Mouse (Mus musculus): ENCODE results near the gene Fadd.

Gene Fadd

DNA sequence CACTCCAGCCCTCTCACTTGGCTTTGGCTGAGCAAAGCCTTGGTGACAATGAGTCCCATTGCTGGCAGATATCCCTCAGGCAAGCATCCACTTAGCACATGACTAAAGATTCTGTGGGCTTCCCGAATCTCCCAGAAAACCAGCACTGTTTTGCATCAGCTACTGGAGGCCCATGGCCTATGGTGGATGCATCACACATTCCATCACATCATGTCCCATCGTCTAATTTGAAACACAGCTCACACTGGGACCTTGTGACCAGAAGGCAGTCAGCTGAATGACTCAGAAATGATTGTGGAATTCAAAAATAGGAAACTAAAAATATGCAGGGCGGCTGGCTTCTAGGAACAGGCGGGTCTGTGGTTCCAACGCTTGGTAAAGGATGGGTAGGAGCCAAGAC, 4.4 kb downstream of the Fadd start:
- peak; percentile 38 to 52 for DNase-seq (ENCODE audit: low spot score in 2 of 2)

- DNase-seq (ENCODE audit: low spot score in 2 of 2): no peak
Measured at GRCm38 (mm10) chr7:144572234-144572633, 10.0 kb downstream of the Fadd start.

GRCm38 (mm10) chr7:144571598-144571997, 10.7 kb downstream of the Fadd start:
- no peak for DNase-seq (ENCODE audit: low spot score in 2 of 2)

- peak in 1 of 2 experiments; percentile 29 for DNase-seq (ENCODE audit: low spot score in 2 of 2)
Measured at GRCm38 (mm10) chr7:144569428-144569827, 12.8 kb downstream of the Fadd start.

GRCm38 (mm10) chr7:144568091-144568490, 14.2 kb downstream of the Fadd start:
- DNase-seq (ENCODE audit: low spot score in 2 of 2): no peak

DNA sequence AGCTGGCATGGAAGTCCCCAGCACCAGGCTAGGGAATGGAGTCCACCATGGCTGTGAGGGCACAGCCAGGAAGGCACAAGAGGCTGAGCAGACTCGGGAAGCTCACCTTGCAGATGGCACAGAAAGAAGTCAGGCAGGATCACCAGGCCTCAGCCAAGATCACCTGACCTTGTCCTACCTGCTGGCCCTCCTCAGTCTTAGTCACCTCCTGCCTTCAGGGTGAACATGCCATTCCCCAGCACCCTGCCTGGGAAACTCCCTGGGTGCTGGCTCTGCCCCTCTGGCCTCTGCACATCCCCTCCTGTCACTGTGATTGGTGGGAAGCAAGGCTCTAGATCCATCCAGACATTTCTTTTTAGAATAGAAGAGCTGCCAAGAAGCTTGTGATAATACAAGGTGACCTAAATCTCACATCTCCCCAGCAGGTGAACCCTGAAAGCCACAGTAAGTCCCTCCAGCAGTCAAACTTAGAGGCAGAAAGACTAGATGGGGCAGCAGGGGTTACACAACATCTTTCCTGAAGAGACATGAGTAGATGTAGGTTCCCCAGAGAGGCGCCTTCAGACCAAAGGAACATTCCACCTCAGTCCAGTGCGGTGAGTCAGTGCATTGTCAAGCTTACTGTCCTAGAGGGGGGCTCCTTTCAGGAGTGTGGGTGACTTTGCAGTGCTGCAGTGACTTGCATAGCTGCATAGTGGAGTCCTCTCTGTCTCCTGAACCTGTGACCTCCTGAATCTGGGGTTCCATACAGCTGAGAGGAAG, 15.2 kb downstream of the Fadd start:
- DNase-seq (ENCODE audit: low spot score in 2 of 2): no peak

DNA sequence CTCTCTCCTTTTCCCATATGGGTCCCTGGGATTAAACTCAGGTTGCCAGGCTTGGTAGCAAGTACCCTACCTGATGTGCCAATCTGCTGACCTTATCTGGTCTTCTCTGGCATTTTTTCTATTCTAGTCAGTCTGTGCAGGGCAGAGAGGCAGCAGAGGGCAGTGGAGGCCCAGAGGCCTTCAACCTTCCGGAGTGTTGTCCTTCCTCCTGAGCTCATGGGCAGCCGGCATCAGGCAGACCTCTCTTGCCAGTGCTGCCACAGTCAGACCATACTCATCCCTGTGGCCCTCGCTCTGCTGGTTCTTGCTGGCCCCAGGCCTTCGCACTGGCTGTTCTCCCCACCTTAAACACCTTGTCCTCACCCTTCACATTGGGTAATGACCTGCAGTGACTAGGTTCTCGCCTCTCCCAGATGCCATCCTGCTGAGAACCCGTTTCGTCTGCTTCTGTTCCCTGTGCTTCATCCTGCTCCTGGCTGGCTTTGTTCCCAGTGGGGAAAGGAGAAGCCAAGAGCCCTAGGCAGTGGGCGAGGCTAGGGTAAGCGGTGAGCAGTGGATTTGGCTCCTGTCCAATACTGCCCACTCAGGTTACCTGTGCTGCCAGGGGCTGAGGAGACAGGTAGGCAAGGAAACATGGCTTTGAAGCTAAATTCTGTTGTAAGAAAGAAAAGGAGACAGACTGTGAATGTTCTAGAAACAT, 18.7 kb downstream of the Fadd start:
- peak in 1 of 2 experiments; percentile 26 for DNase-seq (ENCODE audit: low spot score in 2 of 2)

GRCm38 (mm10) chr7:144562016-144562415, 20.2 kb downstream of the Fadd start:
- no peak for DNase-seq (ENCODE audit: low spot score in 2 of 2)

- DNase-seq (ENCODE audit: low spot score in 2 of 2): no peak
Measured at GRCm38 (mm10) chr7:144560594-144560993, 21.7 kb downstream of the Fadd start.

GRCm38 (mm10) chr7:144558552-144558951, 23.7 kb downstream of the Fadd start:
- no peak for DNase-seq (ENCODE audit: low spot score in 2 of 2)

- DNase-seq (ENCODE audit: low spot score in 2 of 2): no peak
Measured at GRCm38 (mm10) chr7:144554123-144554472, 28.2 kb downstream of the Fadd start.

DNA sequence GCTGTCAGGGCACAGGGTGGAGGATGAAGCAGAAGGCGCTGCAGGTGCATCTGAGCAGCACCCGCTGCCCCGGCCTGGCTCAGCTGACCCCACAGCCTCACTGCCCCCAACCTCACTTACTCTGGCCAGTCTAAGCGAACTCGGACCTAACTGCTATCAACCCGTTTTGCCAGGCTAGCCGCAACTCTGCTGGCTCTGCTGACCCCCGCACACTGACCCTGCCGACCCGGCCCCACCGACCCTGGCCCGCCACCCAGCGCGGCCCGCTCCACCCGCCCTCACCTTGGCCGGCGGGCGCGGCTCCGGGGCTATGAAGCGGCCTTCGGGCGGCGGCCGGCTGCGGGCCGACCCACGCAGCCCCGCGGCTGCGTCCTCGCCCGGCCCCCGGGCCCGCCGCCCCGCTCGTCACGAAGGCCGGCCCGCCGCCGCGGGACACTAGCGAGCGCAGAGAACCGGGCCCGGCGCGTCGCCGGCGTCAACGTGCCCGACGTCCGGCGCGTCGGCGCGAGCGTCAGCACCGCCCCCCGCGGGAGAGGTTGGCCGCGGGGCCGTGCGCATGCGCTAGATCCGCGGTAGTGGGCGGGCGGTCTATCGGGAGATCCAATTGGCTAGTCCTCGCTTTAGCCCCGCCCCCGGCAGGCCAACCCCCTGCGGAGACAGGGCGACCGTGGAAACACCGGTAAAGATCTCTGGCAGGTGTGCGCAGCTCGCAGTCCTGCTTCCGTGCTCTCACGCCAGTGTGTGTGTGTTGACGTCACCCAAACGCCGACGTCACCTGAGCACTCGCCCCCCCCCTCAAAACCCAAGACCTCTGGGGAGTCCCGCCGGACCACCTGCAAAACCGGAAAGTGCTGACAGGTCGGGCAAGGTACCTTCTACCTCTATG, 28.8 kb downstream of the Fadd start, which contains the start of gene Ppfia1:
TSS of gene Ppfia1 (minus strand) at position 493 of the 886 bp plus-strand sequence.
- DNase-seq (ENCODE audit: low spot score in 2 of 2): peak; percentile 97 to 98

- no peak for DNase-seq (ENCODE audit: low spot score in 2 of 2)
Measured at GRCm38 (mm10) chr7:144552274-144552673, 30.0 kb downstream of the Fadd start.

- DNase-seq (ENCODE audit: low spot score in 2 of 2): no peak
Measured at GRCm38 (mm10) chr7:144550811-144551210, 31.5 kb downstream of the Fadd start.

- DNase-seq (ENCODE audit: low spot score in 2 of 2): no peak
Measured at GRCm38 (mm10) chr7:144549904-144550566, 32.2 kb downstream of the Fadd start.

- no peak for DNase-seq (ENCODE audit: low spot score in 2 of 2)
Measured at GRCm38 (mm10) chr7:144545231-144545630, 37.0 kb downstream of the Fadd start.

DNA sequence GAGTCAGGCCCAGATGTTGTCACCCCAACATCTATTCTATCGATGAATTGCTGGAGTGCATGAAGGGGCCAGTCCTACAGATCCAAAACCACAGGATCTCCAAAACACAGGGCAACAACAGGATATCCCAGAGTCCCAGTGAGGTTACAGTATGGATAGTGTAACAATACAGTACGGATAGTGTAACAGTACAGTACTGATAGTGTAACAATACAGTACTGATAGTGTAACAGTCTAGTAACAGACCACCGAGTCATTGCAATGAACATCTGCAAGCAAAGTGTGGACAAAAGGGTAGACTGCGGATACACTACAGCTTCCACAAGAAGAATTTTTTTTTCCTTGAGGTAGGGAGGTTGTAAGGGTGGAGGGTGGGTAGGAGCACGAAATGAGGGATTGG, 40.9 kb downstream of the Fadd start:
- DNase-seq (ENCODE audit: low spot score in 2 of 2): no peak

DNA sequence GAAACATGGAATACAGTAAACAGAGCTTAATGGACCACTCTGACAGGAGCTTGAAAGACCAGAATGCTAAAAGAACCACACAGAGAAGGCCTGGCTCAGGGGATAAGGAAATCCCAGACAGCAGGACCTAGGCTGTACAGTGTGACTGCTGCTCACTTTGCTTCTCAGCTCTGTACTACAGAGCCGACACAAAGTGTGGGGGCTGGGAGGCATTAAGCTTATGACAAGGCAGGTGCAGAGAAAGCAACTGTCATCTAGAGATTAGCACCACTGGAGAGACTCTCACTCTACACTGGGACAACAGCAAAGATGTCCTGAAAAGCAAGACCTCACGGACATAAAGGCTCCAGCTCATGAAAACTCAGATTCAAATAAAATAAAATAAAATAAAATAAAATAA, 43.1 kb downstream of the Fadd start:
- DNase-seq (ENCODE audit: low spot score in 2 of 2): no peak

GRCm38 (mm10) chr7:144538030-144538644, 44.1 kb downstream of the Fadd start:
- DNase-seq (ENCODE audit: low spot score in 2 of 2): no peak

DNA sequence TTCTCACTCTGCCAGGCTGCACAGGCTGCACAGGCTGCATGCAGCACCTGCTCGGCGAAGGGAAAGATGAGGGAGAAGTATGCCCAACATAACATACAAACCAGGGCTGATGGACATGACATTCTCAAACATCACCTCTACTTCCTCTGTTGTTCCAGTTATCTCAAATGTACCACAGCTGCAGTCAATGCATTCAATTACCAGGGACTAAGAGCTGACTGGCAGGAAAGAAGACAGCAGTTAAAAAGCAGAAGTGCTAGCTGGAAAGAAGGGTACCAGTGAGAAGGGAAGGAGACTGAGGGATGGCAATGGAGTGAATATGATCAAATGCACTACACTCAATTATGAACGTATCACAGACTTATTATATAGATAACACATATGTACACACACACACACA, 45.9 kb downstream of the Fadd start:
- DNase-seq (ENCODE audit: low spot score in 2 of 2): no peak

DNA sequence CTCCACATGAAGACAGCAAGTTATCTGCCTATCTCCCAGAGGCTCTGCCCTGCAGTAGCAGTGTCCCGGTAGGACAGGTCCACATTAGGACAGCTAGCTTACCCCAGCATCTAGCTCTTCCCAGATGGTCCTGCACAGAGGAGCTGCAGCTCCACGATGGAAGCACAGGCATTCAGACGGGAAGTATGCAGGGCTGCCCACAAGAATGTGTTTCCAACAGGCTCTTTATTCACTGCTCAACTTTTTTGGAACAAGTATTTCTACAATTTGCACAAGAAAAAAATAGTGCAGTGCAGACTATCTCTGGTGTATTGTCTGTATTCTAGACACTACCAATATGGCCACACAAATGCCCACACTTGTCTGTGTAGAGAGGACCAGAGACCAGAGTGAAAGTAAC, 47.5 kb downstream of the Fadd start:
- no peak for DNase-seq (ENCODE audit: low spot score in 2 of 2)
